Mouse (Mus musculus): ENCODE results near the gene Usp54. TPM values are rescaled to one million over a fixed set of nuclear protein-coding genes. Genes with fewer than 3 reads are reported as not detected.
"Not testable (repeated sequence)": the region's sequence is repeated elsewhere in the genome, so short reads cannot be mapped to it uniquely, and the experiment has no call there.

The Usp54 gene
- total RNA-seq, 2 experiments from 2014 or later = 38.6 to 51.9 TPM

DNA sequence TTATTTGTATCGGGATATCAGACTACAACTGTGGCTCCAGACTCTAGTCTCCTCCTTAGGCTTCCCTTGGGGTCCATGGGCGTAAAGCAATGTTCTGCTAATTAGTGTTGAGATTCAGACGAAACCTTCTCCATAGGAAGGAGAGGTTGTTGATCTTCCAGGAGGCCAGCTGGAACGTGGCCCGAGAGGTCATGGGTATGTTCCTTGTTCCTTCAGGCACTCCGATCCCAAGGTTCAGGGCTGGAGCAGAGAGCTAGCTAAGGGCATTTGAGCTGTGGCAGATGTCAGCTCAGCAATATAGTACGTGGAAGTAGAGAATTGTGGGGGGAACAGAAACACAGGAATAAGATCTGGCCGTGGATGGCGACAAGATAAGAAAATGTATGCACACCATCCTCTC lies 14.9 kb upstream of the Usp54 start:
- DNase-seq (ENCODE audit: low spot score in 2 of 2) = no peak

DNA sequence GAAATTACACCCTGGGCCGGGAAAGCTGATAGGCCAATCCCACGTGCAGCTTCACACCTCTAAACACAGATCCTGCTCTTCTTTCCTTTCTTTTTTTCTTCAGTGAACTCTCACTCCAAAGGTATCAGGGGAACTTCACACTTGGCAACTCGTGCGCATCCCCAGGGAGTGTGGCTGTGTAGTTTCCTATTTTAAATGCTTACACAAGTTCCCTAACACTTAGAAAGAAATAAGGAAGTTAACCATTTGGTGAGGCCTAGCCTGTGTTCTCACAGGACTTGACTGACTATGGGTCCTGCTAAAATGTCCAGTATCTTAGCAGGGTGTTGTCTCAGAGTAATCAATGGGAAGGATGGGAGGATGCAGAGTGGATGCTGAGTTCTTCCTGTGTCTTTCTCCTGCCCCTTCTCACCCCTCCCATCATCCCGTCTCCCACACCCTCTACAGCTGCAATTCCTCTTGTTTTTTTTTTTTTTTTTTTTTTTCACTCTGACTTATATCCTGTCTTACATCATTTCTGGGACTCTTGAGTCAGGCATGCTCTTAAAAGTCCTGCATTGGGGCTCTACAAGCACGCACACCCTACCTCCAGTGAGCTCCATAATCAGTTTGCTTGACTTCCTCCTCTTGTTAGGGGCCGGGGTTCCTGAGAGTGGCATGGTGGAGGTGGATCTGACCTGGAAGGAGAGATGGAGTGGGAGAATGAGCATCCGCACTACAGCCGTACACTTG lies 14.0 kb upstream of the Usp54 start:
- DNase-seq (ENCODE audit: low spot score in 2 of 2) = no peak

DNA sequence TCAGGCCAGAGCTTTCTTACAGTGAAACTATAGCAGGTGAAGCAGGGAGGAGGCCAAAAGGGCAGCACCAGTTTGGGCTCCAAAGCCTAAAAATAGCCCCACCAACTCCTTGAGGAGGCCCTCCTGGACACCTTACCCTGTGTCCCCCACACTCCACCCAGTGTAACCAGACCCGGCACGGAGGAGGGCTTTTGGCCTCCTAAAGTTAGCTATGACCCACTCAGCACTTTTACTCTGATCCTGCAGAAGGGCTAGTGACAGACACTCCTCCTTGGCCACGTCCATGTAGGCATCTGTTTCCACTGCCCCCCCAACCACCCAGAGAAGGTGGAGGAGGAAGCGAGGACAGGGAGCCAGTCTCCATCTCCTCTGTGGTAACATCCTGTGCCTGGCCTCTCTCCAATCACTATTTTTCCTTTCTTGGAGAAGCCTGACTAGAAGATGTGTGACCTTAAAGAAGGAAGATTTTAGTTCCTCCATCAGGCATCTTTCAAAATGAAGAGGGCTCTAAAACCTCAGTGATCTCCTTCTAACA lies 10.9 kb upstream of the Usp54 start:
- no peak for DNase-seq (ENCODE audit: low spot score in 2 of 2)

- no peak for DNase-seq (ENCODE audit: low spot score in 2 of 2)
Observed at GRCm38 (mm10) chr14:20651000-20651399, 10.1 kb upstream of the Usp54 start.

DNA sequence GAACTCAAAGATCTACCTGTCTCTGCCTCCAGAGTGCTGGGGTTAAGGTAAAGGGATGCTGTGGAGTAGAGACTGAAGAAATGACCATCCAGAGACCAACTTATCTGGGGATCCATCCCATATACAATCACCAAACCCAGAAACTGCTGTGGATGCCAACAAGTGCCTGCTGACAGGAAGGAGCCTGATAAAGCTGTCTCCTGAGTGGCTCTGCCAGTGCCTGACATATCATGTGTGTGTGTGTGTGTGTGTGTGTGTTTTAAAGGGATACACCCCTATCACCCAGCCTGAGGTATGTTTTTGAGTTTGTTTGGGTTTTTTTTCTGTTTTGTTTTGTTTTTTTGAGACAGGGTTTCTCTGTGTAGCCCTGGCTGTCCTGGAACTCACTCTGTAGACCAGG lies 5.5 kb upstream of the Usp54 start:
- no peak for DNase-seq (ENCODE audit: low spot score in 2 of 2)

DNA sequence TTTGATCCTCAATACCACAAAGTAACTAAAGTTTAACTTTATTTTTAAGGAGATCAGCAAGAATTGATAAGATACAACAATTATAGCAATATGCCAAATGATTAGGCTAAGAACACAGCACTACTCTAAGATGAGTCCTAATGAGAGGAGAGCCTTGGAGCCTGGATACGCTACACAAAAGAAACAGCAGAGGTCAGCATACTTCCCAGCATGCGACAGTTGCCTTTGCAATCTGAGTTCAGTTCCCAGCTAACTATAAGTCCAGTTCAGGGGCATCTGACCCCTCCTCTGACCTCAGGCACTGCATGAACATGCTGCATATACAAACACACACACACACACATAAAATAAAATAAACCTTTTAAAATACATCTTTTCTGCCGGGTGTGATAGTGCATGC lies 4.7 kb upstream of the Usp54 start:
- DNase-seq (ENCODE audit: low spot score in 2 of 2) = no peak

DNA sequence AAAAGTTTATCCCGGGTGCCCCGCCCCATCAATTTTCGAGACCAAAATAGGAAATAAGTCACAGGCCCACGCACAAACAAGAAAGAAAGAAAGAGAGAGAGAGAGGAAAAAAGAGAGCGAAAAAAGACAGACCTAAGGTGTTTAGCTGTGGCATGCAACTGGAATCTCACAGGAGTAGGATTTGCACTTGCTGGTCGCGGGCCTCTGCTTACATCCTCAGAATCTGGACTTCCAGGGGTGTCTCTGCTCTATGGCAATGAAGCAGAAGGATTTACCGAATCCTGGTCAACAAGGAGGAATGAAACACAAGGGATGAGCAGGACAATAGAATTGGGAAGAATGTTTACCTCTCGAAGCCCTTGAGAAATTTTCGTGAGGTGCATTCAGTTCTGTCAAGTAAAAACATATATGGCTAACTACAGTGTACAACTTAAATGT lies 594 bp upstream of the Usp54 start:
- DNase-seq (ENCODE audit: low spot score in 2 of 2) = no peak

DNA sequence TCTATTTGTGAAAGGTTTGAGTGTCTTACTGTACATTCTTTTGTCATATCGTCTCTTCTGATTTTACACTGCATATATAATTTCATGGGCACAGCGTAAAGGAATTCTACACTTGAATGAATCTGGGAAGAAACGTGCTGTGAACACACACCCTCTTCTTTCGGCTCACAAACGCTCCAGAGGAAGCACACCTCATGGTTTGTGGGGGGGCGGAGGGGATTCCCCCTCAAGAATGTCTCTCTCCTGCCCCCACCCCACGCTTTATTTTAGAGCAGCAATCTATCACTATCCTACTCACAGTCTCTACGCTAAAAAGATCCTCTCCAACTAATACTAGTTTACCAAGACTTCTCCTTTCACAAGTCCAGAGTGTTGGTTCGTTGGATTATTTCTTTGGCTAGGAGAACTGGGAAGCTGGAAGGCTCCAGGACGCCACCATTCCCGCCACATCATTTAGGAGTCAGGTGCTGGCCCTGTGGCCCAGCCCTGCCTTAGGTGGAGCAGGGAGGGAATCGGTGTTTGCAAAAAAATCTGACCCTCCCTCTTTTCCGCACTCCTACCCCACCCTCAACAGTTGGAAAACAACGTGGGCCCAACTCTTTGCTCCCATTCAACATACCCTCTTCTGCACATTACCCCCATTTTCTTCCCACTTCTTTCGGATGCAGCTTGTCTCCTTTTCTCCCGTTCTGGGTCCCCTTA lies 794 bp downstream of the Usp54 start:
- no peak for DNase-seq (ENCODE audit: low spot score in 2 of 2)

- no peak for DNase-seq (ENCODE audit: low spot score in 2 of 2)
Observed at GRCm38 (mm10) chr14:20638702-20639101, 2.2 kb downstream of the Usp54 start.

- DNase-seq (ENCODE audit: low spot score in 2 of 2) = no peak
Observed at GRCm38 (mm10) chr14:20637818-20638574, 2.9 kb downstream of the Usp54 start.

GRCm38 (mm10) chr14:20636968-20637367 lies 3.9 kb downstream of the Usp54 start:
- DNase-seq (ENCODE audit: low spot score in 2 of 2) = not testable (repeated sequence)

GRCm38 (mm10) chr14:20635546-20635945 lies 5.3 kb downstream of the Usp54 start:
- no peak for DNase-seq (ENCODE audit: low spot score in 2 of 2)

- DNase-seq (ENCODE audit: low spot score in 2 of 2) = no peak
Observed at GRCm38 (mm10) chr14:20631253-20631652, 9.6 kb downstream of the Usp54 start.

DNA sequence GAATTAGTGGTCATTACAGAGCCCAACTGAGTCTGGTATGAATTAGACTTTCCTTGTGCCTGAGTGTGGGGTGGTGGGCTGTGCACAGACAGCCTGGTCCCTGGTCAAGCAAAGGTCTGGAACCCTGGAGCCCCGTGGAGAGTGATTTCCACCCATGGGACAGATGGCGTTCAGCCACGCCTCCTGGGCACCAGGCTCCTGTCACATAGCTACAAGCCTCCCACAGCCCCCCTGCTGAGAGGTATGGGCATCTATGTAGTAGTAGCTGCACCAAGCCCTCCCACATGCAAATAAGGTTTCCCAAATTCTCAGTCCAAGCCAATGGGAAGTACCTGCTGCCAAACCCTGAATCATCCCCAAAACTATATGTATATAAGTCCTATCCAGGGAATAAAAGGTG lies 13.9 kb downstream of the Usp54 start:
- DNase-seq (ENCODE audit: low spot score in 2 of 2) = no peak

DNA sequence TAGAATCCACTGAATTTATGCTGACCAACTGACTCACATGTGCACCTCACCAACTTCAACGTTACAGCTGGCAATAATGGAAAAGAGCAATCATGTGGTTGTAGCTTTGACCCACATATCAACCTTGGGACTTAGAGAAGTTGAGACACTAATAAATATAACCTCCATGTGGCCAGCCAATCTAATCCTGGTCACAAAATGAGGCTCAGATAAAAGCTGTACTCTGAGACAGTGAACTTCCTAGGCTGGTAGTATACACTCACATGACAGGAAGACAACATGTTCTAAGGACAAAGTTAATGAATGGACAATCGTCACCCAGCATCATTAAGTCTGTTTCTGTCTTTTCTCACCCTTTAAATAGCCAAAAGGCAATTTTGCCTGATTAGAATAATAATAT lies 14.4 kb downstream of the Usp54 start:
- no peak for DNase-seq (ENCODE audit: low spot score in 2 of 2)

DNA sequence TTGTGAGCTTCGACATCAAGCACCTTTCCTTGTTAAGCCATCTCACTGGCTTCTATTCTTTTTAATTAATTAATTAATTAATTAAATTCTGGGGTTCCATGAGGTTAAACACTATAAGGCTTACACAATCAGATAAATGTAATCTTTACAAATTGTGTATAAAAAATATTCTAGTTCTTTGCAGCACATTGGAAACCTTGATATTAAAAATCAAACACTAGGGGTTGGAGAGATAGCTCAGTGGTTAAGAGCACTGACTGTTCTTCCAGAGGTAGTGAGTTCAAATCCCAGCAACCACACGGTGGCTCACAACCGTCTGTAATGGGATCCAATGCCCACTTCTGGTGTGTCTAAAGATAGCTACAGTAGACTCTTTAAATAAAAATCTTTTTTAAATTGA lies 18.0 kb downstream of the Usp54 start:
- DNase-seq (ENCODE audit: low spot score in 2 of 2) = no peak

DNA sequence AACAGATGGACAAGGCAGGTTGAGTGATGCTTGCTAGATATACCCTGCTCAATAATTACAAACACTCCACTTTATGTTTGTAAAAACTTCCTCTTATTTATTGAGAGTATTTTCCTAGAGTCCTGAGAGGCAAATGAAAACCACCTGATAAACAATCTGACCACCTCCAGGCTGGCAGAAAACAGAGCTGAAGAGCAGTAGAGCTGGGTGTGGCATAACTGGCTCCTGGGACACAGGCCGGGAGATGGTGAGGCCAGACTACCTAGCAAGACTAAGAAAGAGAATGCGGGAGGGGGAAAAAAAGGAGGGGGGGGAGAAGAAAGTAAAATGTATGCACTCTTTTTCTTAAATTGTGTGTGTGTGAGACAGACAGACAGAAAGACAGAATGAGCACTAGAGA lies 18.5 kb downstream of the Usp54 start:
- DNase-seq (ENCODE audit: low spot score in 2 of 2) = no peak

GRCm38 (mm10) chr14:20621903-20622302 lies 19.0 kb downstream of the Usp54 start:
- peak in 1 of 2 experiments; percentile 48 for DNase-seq (ENCODE audit: low spot score in 2 of 2)

DNA sequence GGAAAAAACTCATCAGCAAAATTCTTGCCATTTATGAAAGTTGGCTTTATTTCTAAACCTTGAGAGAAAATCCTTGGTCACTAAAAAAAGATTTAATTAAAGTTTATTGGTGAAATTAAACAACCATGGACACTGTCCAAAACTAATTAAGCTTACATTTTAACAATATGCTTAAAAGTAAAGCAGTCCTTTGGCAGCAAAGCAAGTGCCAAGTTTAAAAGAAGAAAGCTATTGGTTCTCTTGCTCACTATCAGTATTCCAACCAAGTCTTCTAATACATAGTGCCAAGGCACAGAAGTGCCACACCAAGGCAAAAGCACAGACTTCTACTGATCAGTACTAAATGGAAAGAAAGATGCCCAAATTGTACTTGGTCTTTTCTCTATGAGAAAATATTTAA lies 21.7 kb downstream of the Usp54 start:
- peak in 1 of 2 experiments; percentile 71 for DNase-seq (ENCODE audit: low spot score in 2 of 2)

DNA sequence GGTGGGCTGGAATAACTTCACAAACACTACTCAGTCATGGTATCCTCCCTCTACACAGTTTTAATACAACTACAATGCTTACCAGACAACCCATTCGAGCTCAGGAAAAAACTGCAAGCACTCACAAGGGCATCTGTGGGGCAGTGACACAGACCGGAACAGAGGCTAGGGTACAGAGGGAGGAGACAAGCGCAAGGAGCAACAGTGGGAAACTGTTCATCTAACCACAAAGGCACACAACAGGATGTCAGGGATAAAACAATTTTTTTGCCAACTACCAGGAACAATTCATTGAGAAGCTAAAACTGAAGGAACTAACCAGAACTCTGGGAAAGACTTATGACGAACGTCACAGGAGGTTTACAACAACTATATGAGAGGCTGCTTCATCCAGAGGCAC lies 22.7 kb downstream of the Usp54 start:
- no peak for DNase-seq (ENCODE audit: low spot score in 2 of 2)

- DNase-seq (ENCODE audit: low spot score in 2 of 2) = no peak
Observed at GRCm38 (mm10) chr14:20616421-20616820, 24.4 kb downstream of the Usp54 start.

DNA sequence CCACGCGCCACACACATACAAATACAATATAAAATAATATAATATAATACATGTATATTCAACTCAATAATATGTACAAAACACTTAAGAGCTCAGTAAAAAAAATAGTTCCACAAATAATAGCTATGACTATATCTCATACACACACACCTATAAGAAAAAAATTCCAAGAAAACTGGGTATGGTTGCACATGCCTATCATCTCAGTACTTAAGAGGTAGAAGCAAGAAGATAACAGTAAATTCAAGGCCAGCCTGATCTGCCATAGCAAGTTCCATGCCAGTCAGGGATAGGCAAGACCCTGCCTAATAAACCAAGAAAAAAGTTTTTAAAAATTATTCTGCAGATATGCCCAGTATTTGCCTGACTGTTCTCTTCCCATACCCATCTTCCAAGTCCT lies 25.8 kb downstream of the Usp54 start:
- no peak for DNase-seq (ENCODE audit: low spot score in 2 of 2)

All from layer of hippocampus, postnatal 14 days (tissue).